21 mouse cellular contexts compared by ENCODE assay signal in the genomic region with DNA sequence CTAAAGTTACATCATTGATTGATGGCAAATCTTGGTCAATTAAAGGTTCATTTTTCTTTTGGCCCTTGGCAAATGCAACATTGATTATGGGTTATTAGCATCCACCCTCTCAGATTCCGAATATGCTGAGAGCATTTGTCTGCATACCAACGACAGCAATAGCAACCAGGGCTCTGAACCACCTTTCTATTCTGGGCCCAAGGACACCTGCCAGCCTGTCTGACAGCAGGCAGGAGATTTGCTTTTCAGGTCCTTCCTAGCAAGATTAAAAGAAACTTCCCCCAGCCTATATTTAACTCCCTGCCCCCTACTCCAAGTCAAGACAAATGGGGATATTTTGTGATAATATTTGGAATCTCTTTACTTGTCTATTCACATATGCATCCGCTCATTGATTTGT.
DNase-seq lines count a peak whose midpoint lies in the region; ATAC-seq lines count a peak whose summit lies in the region.
"Had no signal": no experiment of that assay in that cellular context is flagged by ENCODE, and none has a peak within 500 bp of the region (broad histone marks: within the 10 kb centered on the region; RNA-seq: fewer than 3 reads in every experiment).

No protein-coding gene starts in this region.

- H3K4me3 ChIP-seq in heart, embryonic 14.5 days (ENCODE audit: control insufficient read depth in 1 of 2, insufficient read depth in 1 of 2, low read depth in 1 of 2, low read length in 2 of 2): no peak overlapping the region
- H3K4me3 ChIP-seq in neural tube, embryonic 15.5 days (replicated peaks): no peak overlapping the region
- H3K4me3 ChIP-seq: embryonic facial prominence, embryonic 15.5 days; hindbrain, embryonic 15.5 days; limb, embryonic 12.5 days; liver, embryonic 13.5 days; lung, embryonic 15.5 days; megakaryocyte, embryonic 14.5 days had no signal

- H3K9me3 ChIP-seq in heart, embryonic 14.5 days (ENCODE audit: control insufficient read depth, low read length): no peaks in the 10 kb centered on the region
- no peaks in the 10 kb centered on the region for H3K9me3 ChIP-seq in neural tube, embryonic 15.5 days (replicated peaks)
- H3K9me3 ChIP-seq: embryonic facial prominence, embryonic 15.5 days; hindbrain, embryonic 15.5 days; limb, embryonic 12.5 days; liver, embryonic 13.5 days; lung, embryonic 15.5 days; megakaryocyte, embryonic 14.5 days had no signal

- no peak for ATAC-seq in heart, embryonic 14.5 days (ENCODE audit: insufficient number of reproducible peaks, insufficient read depth, low FRiP score, low read depth)
- ATAC-seq in neural tube, embryonic 15.5 days (ENCODE audit: low FRiP score): no peak
- ATAC-seq: intestine, postnatal 0 days; midbrain, embryonic 16.5 days had no signal

- peaks cover 19 to 35% of the 10 kb centered on the region in 2 experiments for H3K4me1 ChIP-seq in heart, embryonic 14.5 days (ENCODE audit: control insufficient read depth in 2 of 2, insufficient read depth in 2 of 2, low read length in 2 of 2)
- peaks cover 13% of the 10 kb centered on the region; the same call in 1 of the 2 replicates for H3K4me1 ChIP-seq in neural tube, embryonic 15.5 days
- H3K4me1 ChIP-seq: liver, embryonic 13.5 days; megakaryocyte, embryonic 14.5 days had no signal

- DNase-seq in heart, adult 18-20 months: peak; percentile 40 to 60
- no peak for DNase-seq in heart, postnatal 25 days (ENCODE audit: low spot score)
- DNase-seq in cerebellum, postnatal 14 days: peak; percentile 69 to 77
- DNase-seq in layer of hippocampus, adult 18-20 months (ENCODE audit: low spot score in 2 of 2): no peak
- DNase-seq in ovary, postnatal 10 days (ENCODE audit: low spot score): no peak
- DNase-seq: adrenal gland, postnatal 25 days; embryo, embryonic 11 days; gastrocnemius, postnatal 14 days; kidney, postnatal 10 days; liver, embryonic 13.5 days; right cerebral cortex, adult 18-20 months; thymus, postnatal 4 days had no signal

- H3K27me3 ChIP-seq in heart, embryonic 14.5 days (ENCODE audit: control insufficient read depth, insufficient read depth, low read length): 0 out of 2 replicates have a peak, but pooled peaks cover 5% of the 10 kb centered on the region
- no peaks in the 10 kb centered on the region for H3K27me3 ChIP-seq in neural tube, embryonic 15.5 days (replicated peaks)
- H3K27me3 ChIP-seq: embryonic facial prominence, embryonic 15.5 days; hindbrain, embryonic 15.5 days; limb, embryonic 12.5 days; liver, embryonic 13.5 days; lung, embryonic 15.5 days had no signal

- H3K4me2 ChIP-seq in heart, embryonic 14.5 days (ENCODE audit: low read length): peak overlapping the region; percentile 16; the same call in 1 of the 2 replicates
- no peak overlapping the region for H3K4me2 ChIP-seq in neural tube, embryonic 15.5 days
- H3K4me2 ChIP-seq: embryonic facial prominence, embryonic 15.5 days; hindbrain, embryonic 15.5 days; limb, embryonic 12.5 days; liver, embryonic 13.5 days; lung, embryonic 15.5 days had no signal

- peak overlapping the region in 1 of 2 experiments; percentile 89; a peak in 3 of 4 replicates for H3K27ac ChIP-seq in heart, embryonic 14.5 days (replicated peaks in 1 of 2; ENCODE audit: control insufficient read depth in 1 of 2, insufficient read depth in 1 of 2, low read depth in 2 of 2, low read length in 2 of 2)
- no peak overlapping the region for H3K27ac ChIP-seq in neural tube, embryonic 15.5 days (replicated peaks)
- H3K27ac ChIP-seq: embryonic facial prominence, embryonic 15.5 days; hindbrain, embryonic 15.5 days; limb, embryonic 12.5 days; liver, embryonic 13.5 days had no signal

- no peak overlapping the region for H3K9ac ChIP-seq in heart, embryonic 14.5 days (ENCODE audit: low read length)
- no peak overlapping the region for H3K9ac ChIP-seq in neural tube, embryonic 15.5 days (replicated peaks)
- H3K9ac ChIP-seq: embryonic facial prominence, embryonic 15.5 days; hindbrain, embryonic 15.5 days; limb, embryonic 12.5 days; liver, embryonic 13.5 days; lung, embryonic 15.5 days had no signal

- WGBS in heart, embryonic 14.5 days: 53% methylated on average over 3 of the region's 3 CpGs
- 71% methylated on average over 3 of the region's 3 CpGs for WGBS in neural tube, embryonic 15.5 days

- no peaks in the 10 kb centered on the region for H3K36me3 ChIP-seq in heart, embryonic 14.5 days (ENCODE audit: control insufficient read depth, insufficient read depth, low read length)
- H3K36me3 ChIP-seq in neural tube, embryonic 15.5 days: no peaks in the 10 kb centered on the region
- H3K36me3 ChIP-seq: embryonic facial prominence, embryonic 15.5 days; hindbrain, embryonic 15.5 days; limb, embryonic 12.5 days; liver, embryonic 13.5 days; lung, embryonic 15.5 days had no signal

- intact Hi-C loops in heart, postnatal 25 days (cut with DNase I): no loop called here

Comparison
In these comparisons a context has a peak if more than half of its experiments do, and no peak if none do; other contexts are left out.
1. DNase-seq: peak in heart, adult 18-20 months (2 of 2) and cerebellum, postnatal 14 days (2 of 2); none in heart, postnatal 25 days (single experiment), layer of hippocampus, adult 18-20 months (0 of 2) and ovary, postnatal 10 days (single experiment).